Mouse (Mus musculus): ENCODE data around the gene Nwd1. TPM values are rescaled to one million over a fixed set of nuclear protein-coding genes. Genes with fewer than 3 reads are reported as not detected.

Gene Nwd1
- not detected in 2 replicates for total RNA-seq (2014; fragmentation: Nextera tagmentation)
- 0.06 and 0.16 TPM in 2 replicates for total RNA-seq (2017)
- polyA plus RNA-seq (2012): 0.05 TPM in 1 of 2 replicates, not detected in the other

- Histone ChIP-seq H3K9me3 (replicated peaks) (0 out of 2 replicates have a peak, but pooled peaks cover 8% of the 10 kb centered on the region), H3K4me3 (ENCODE audit: low read depth, low read length) (no peak within 1 kb of the TSS), H3K36me3 (replicated peaks) (no peaks in the 10 kb centered on the region), H3K27me3 (ENCODE audit: insufficient read depth, low read length) (peaks cover 9% of the 10 kb centered on the region; the same call in 1 of the 2 replicates), H3K4me1 (ENCODE audit: insufficient read depth, low read depth, low read length) (peaks cover 17% of the 10 kb centered on the region)
- ATAC-seq (ENCODE audit: extremely low read depth, insufficient number of reproducible peaks, low FRiP score, poor library complexity, severe bottlenecking): no peak
- DNase-seq (ENCODE audit: low spot score): no peak
- TF ChIP-seq GATA1 (IDR thresholded peaks at IDR 0.05; ENCODE audit: borderline replicate concordance, low read length) (no peak), CTCF (IDR thresholded peaks at IDR 0.05; ENCODE audit: low read depth, low read length) (no peak), TAL1 (conservative IDR thresholded peaks at IDR 0.05; ENCODE audit: low read depth, low read length) (no peak), GATA2 (IDR thresholded peaks at IDR 0.05; ENCODE audit: borderline replicate concordance, low read depth, low read length) (no peak), POLR2AphosphoS5 (IDR thresholded peaks at IDR 0.05; ENCODE audit: insufficient replicate concordance, low read depth, low read length) (no peak)
Measured at GRCm38 (mm10) chr8:72646060-72646767, at the start of gene Nwd1. Gene Nwd1 (plus strand): TSS chr8:72646711.

DNA sequence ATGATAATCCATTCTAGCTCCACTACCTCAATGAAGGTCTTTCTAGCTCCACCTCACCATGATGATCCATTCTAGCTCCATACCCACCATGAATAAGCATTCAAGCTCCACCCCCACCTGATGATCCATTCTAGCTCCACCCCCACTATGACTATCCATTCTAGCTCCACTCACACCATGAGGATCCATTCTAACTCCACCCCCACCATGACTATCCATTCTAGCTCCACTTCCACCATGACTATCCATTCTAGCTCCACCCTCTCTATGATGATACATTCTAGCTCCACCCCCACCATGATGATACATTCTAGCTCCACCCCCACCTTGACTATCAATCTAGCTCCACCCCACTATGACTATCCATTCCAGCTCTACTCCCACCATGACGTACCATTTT lies 3.6 kb upstream of the Nwd1 start:
- ATAC-seq (ENCODE audit: extremely low read depth, insufficient number of reproducible peaks, low FRiP score, poor library complexity, severe bottlenecking) (no peak; the same call in 1 of the 2 replicates), DNase-seq (ENCODE audit: low spot score) (no peak)
- Histone ChIP-seq H3K4me3 (ENCODE audit: low read depth, low read length) (no peak overlapping the region), H3K36me3 (replicated peaks) (no peaks in the 10 kb centered on the region), H3K27me3 (ENCODE audit: insufficient read depth, low read length) (peaks cover 5% of the 10 kb centered on the region; the same call in 1 of the 2 replicates), H3K9me3 (replicated peaks) (0 out of 2 replicates have a peak, but pooled peaks cover 5% of the 10 kb centered on the region), H3K4me1 (ENCODE audit: insufficient read depth, low read depth, low read length) (peaks cover 10% of the 10 kb centered on the region)
- TF ChIP-seq POLR2AphosphoS5 (IDR thresholded peaks at IDR 0.05; ENCODE audit: insufficient replicate concordance, low read depth, low read length): no peak
- no peak for TF ChIP-seq CTCF (IDR thresholded peaks at IDR 0.05; ENCODE audit: low read depth, low read length)
- TF ChIP-seq GATA2 (IDR thresholded peaks at IDR 0.05; ENCODE audit: borderline replicate concordance, low read depth, low read length): no peak
- no peak for TF ChIP-seq GATA1 (IDR thresholded peaks at IDR 0.05; ENCODE audit: borderline replicate concordance, low read length)

DNA sequence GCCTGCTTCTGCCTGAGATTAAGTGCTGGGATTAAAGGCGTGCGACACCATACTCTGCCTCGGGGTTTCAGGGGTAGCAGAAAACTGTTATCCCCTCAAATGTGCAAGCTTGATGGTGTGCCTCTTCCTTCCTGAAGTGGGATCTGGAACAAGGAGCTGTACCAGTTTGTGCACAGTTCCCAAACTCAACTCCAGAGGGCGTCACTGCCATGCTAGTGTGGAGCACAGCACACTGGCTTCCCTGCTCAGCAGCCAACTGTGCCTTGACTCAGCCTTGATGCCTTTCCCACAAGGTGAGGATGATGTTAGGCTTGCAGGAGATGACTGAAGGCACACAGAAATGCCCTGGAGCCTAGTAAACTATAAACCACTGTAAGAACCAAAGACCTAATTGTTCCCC lies 1.9 kb upstream of the Nwd1 start:
- Histone ChIP-seq H3K9me3 (replicated peaks) (0 out of 2 replicates have a peak, but pooled peaks cover 8% of the 10 kb centered on the region), H3K36me3 (replicated peaks) (no peaks in the 10 kb centered on the region), H3K4me1 (ENCODE audit: insufficient read depth, low read depth, low read length) (peaks cover 10% of the 10 kb centered on the region), H3K27me3 (ENCODE audit: insufficient read depth, low read length) (peaks cover 5% of the 10 kb centered on the region; the same call in 1 of the 2 replicates), H3K4me3 (ENCODE audit: low read depth, low read length) (no peak overlapping the region)
- ATAC-seq (ENCODE audit: extremely low read depth, insufficient number of reproducible peaks, low FRiP score, poor library complexity, severe bottlenecking) (no peak), DNase-seq (ENCODE audit: low spot score) (no peak)
- TF ChIP-seq CTCF (IDR thresholded peaks at IDR 0.05; ENCODE audit: low read depth, low read length) (no peak; the same call in 1 of the 2 replicates), POLR2AphosphoS5 (IDR thresholded peaks at IDR 0.05; ENCODE audit: insufficient replicate concordance, low read depth, low read length) (no peak)

DNA sequence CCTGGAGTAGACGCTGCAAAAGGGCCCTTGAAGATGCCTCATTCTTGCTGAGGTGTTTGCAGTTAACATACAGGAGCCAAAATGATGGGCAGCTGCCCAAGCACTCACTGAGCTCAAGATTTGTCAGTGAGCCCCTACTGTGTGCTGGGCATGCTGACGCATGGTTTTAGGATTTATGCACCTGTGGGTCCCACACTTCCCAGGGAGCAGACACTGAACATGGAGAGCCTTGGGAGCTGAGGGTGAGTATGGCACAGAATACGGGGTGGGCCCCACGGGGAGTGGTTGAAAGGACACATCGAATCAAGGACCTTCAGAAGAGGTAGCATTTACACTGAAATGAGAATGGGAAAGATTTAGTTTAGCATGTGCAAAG lies 245 bp downstream of the Nwd1 start:
- no peaks in the 10 kb centered on the region for H3K36me3 ChIP-seq (replicated peaks)
- ATAC-seq (ENCODE audit: extremely low read depth, insufficient number of reproducible peaks, low FRiP score, poor library complexity, severe bottlenecking): no peak
- H3K4me1 ChIP-seq (ENCODE audit: insufficient read depth, low read depth, low read length): peaks cover 21% of the 10 kb centered on the region
- H3K4me3 ChIP-seq (ENCODE audit: low read depth, low read length): no peak overlapping the region
- 0 out of 2 replicates have a peak, but pooled peaks cover 8% of the 10 kb centered on the region for H3K9me3 ChIP-seq (replicated peaks)
- TF ChIP-seq POLR2AphosphoS5 (IDR thresholded peaks at IDR 0.05; ENCODE audit: insufficient replicate concordance, low read depth, low read length) (no peak), GATA1 (IDR thresholded peaks at IDR 0.05; ENCODE audit: borderline replicate concordance, low read length) (no peak), CTCF (IDR thresholded peaks at IDR 0.05; ENCODE audit: low read depth, low read length) (no peak), GATA2 (IDR thresholded peaks at IDR 0.05; ENCODE audit: borderline replicate concordance, low read depth, low read length) (no peak), TAL1 (conservative IDR thresholded peaks at IDR 0.05; ENCODE audit: low read depth, low read length) (no peak)
- DNase-seq (ENCODE audit: low spot score): no peak
- H3K27me3 ChIP-seq (ENCODE audit: insufficient read depth, low read length): peaks cover 9% of the 10 kb centered on the region; the same call in 1 of the 2 replicates

DNA sequence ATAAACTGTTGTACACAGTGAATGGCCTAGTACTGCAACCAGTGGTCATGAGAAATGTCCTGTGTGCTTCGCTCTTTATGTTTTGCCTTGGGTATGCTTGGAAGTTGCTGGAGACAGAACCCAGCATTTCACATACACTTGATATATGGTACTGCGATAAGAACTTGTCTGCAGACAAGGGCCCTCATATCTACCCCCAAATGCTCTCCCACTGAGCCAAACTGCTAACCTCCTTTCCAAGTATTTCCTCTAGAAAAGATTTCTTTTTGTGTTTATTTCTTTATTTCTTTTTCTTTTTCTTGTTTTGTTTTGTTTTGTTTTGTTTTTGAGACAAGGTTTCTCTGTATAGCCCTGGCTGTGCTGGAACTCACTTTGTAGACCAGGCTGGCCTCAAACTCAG lies 4.2 kb downstream of the Nwd1 start:
- ATAC-seq (ENCODE audit: extremely low read depth, insufficient number of reproducible peaks, low FRiP score, poor library complexity, severe bottlenecking) (no peak), DNase-seq (ENCODE audit: low spot score) (no peak)
- 0 out of 2 replicates have a peak, but pooled peaks cover 3% of the 10 kb centered on the region for H3K9me3 ChIP-seq (replicated peaks)
- H3K27me3 ChIP-seq (ENCODE audit: insufficient read depth, low read length): peaks cover 9% of the 10 kb centered on the region; the same call in 1 of the 2 replicates
- H3K4me3 ChIP-seq (ENCODE audit: low read depth, low read length): no peak overlapping the region
- TF ChIP-seq CTCF (IDR thresholded peaks at IDR 0.05; ENCODE audit: low read depth, low read length): no peak
- TF ChIP-seq POLR2AphosphoS5 (IDR thresholded peaks at IDR 0.05; ENCODE audit: insufficient replicate concordance, low read depth, low read length): no peak
- no peak for TF ChIP-seq GATA1 (IDR thresholded peaks at IDR 0.05; ENCODE audit: borderline replicate concordance, low read length)
- no peak for TF ChIP-seq TAL1 (conservative IDR thresholded peaks at IDR 0.05; ENCODE audit: low read depth, low read length)
- no peak for TF ChIP-seq GATA2 (IDR thresholded peaks at IDR 0.05; ENCODE audit: borderline replicate concordance, low read depth, low read length)
- H3K36me3 ChIP-seq (replicated peaks): no peaks in the 10 kb centered on the region
- peaks cover 48% of the 10 kb centered on the region for H3K4me1 ChIP-seq (ENCODE audit: insufficient read depth, low read depth, low read length)
